Mouse (Mus musculus) kidney, adult 2 months (tissue): ENCODE measurements around the gene Sema3b. TPM values are rescaled to one million over a fixed set of nuclear protein-coding genes. Genes with fewer than 3 reads are reported as not detected.

ENCODE experiments used
- DNase-seq: peaks from one replicate; pipeline ENCODE4 v3.0.0; 2021
- H3K27ac ChIP-seq: fragments of 200-500 bp; 2 replicates; pipeline ENCODE4 v1.5.1; 2012; ENCODE audit warnings: low read depth, low read length, control low read depth, inconsistent platforms; ENCODE audit not compliant: insufficient read depth
- H3K27me3 ChIP-seq: fragments of 200-500 bp; replicated peaks from 2 replicates; pipeline ENCODE4 v1.6.1; 2012; ENCODE audit warnings: mild to moderate bottlenecking, moderate library complexity, low read length, inconsistent platforms; ENCODE audit not compliant: control insufficient read depth, insufficient read depth
- H3K36me3 ChIP-seq: fragments of 200-500 bp; 2 replicates; pipeline ENCODE4 v1.6.1; 2012; ENCODE audit warnings: mild to moderate bottlenecking, moderate library complexity, low read length, inconsistent platforms; ENCODE audit not compliant: control insufficient read depth, insufficient read depth
- H3K4me1 ChIP-seq: fragments of 200-500 bp; 2 replicates; pipeline ENCODE4 v1.6.1; 2011; ENCODE audit warnings: low read length; ENCODE audit not compliant: control insufficient read depth, insufficient read depth
- H3K4me3 ChIP-seq: fragments of 200-500 bp; 2 replicates; pipeline ENCODE4 v1.5.1; 2011; ENCODE audit warnings: mild to moderate bottlenecking, low read depth, low read length, control low read depth; ENCODE audit not compliant: insufficient read depth
- CTCF ChIP-seq: fragments of 200-500 bp; conservative IDR thresholded peaks from 2 replicates; pipeline ENCODE4 v1.5.1; 2011; ENCODE audit warnings: low read depth, mild to moderate bottlenecking, control low read depth, low read length, moderate library complexity, mixed read lengths; ENCODE audit not compliant: insufficient read depth, insufficient read length
- POLR2A ChIP-seq: fragments of 200-500 bp; IDR thresholded peaks from one replicate; pipeline ENCODE4 v1.6.1; 2011; ENCODE audit warnings: low read depth, low read length, control low read depth
- WGBS: fragments of 180-500 bp; shearing (Covaris S2); methylation state at CpG from one replicate; pipeline ENCODE4 v1.1.7; 2018; 5-methylcytosine and 5-hydroxymethylcytosine counted together
- polyA plus RNA-seq: library from polyadenylated mRNA; depleted of rRNA; stranded (reverse); fragments of >200 nt; gene quantifications from 2 replicates; pipeline ENCODE4 v1.2.3, GENCODE M21; 2012

The Sema3b gene
- polyA plus RNA-seq, 1 experiment: 63.3 TPM

GRCm38 (mm10) chr9:107640257-107640772 lies 31.3 kb upstream of the Sema3b start:
- WGBS: 49% methylated on average over 8 of the region's 8 CpGs
- Histone ChIP-seq H3K4me3 (no peak overlapping the region), H3K27me3 (no peaks in the 10 kb centered on the region), H3K4me1 (peaks cover 17% of the 10 kb centered on the region; the same call in 1 of the 2 replicates), H3K27ac (0 out of 2 replicates have a peak overlapping the region, but pooled peaks have one; percentile 13), H3K36me3 (no peaks in the 10 kb centered on the region)
- DNase-seq: peak; percentile 35
- no peak for TF ChIP-seq POLR2A

DNA sequence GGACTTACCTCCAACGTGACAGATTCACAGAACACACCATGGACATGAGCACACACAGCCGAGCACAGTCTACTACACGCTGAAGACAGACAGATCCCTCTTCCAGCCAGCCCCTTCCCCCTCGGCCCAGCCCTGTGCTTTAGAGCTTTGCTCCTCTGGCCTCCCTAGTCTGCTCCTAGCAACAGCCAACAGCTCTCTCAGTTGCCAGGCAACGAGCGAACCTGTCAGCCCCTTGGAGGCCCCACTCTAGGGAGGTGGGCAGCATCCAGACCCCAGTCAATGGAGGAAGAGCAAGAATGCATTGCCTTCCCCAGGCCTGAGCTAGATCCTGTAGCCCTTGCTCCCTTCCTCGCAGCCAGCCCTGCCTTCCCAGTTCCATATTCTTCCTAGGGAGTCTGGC lies 28.0 kb upstream of the Sema3b start:
- Histone ChIP-seq H3K27me3 (no peaks in the 10 kb centered on the region), H3K4me3 (no peak overlapping the region), H3K27ac (no peak overlapping the region), H3K4me1 (0 out of 2 replicates have a peak, but pooled peaks cover 11% of the 10 kb centered on the region), H3K36me3 (no peaks in the 10 kb centered on the region)
- no peak for DNase-seq
- TF ChIP-seq CTCF: no peak
- no peak for TF ChIP-seq POLR2A
- WGBS: 88% methylated on average over 7 of the region's 7 CpGs

- 5% methylated on average over 38 of the region's 38 CpGs for WGBS
- Histone ChIP-seq H3K4me1 (0 out of 2 replicates have a peak, but pooled peaks cover 3% of the 10 kb centered on the region), H3K4me3 (peak within 1 kb of the TSS; percentile 71), H3K27ac (peak within 1 kb of the TSS; percentile 83), H3K27me3 (no peaks in the 10 kb centered on the region), H3K36me3 (no peaks in the 10 kb centered on the region)
- DNase-seq: peak; percentile 99
- TF ChIP-seq CTCF: no peak
- peak; percentile 62 for TF ChIP-seq POLR2A
Observed at GRCm38 (mm10) chr9:107635279-107636028, 26.4 kb upstream of the Sema3b start, which contains the start of gene Gnai2. Gene Gnai2, minus strand, starts transcription at chr9:107635367.

- peak overlapping the region; percentile 83 for H3K27ac ChIP-seq
- TF ChIP-seq POLR2A: no peak
- no peak for TF ChIP-seq CTCF
- DNase-seq: no peak
- 3% methylated on average over 35 of the region's 35 CpGs for WGBS
- no peaks in the 10 kb centered on the region for H3K36me3 ChIP-seq
- H3K4me3 ChIP-seq: peak overlapping the region; percentile 71
- 0 out of 2 replicates have a peak, but pooled peaks cover 3% of the 10 kb centered on the region for H3K4me1 ChIP-seq
- H3K27me3 ChIP-seq: no peaks in the 10 kb centered on the region
Observed at GRCm38 (mm10) chr9:107634406-107635278, 25.6 kb upstream of the Sema3b start.

- Histone ChIP-seq H3K4me1 (0 out of 2 replicates have a peak, but pooled peaks cover 3% of the 10 kb centered on the region), H3K27ac (peak overlapping the region; percentile 83), H3K4me3 (peak overlapping the region; percentile 71), H3K36me3 (no peaks in the 10 kb centered on the region), H3K27me3 (no peaks in the 10 kb centered on the region)
- 2% methylated on average over 15 of the region's 15 CpGs for WGBS
- DNase-seq: peak; percentile 40
- TF ChIP-seq POLR2A (no peak), CTCF (no peak)
Observed at GRCm38 (mm10) chr9:107633661-107634405, 24.8 kb upstream of the Sema3b start.

- Histone ChIP-seq H3K36me3 (no peaks in the 10 kb centered on the region), H3K27me3 (no peaks in the 10 kb centered on the region), H3K4me1 (0 out of 2 replicates have a peak, but pooled peaks cover 3% of the 10 kb centered on the region), H3K27ac (peak overlapping the region; percentile 83), H3K4me3 (peak overlapping the region; percentile 71)
- TF ChIP-seq CTCF (no peak), POLR2A (no peak)
- WGBS: 2% methylated on average over 33 of the region's 33 CpGs
- peak; percentile 87 for DNase-seq
Observed at GRCm38 (mm10) chr9:107633091-107633660, 24.1 kb upstream of the Sema3b start.
